Mouse (Mus musculus) megakaryocyte, embryonic 14.5 days (primary cell): ENCODE results near the gene Zfp687. TPM values are rescaled to one million over a fixed set of nuclear protein-coding genes. Genes with fewer than 3 reads are reported as not detected.

Experiments used
- H3K27me3 ChIP-seq: replicated peaks from 2 replicates; pipeline ENCODE3; 2012; ENCODE audit warnings: inconsistent platforms
- H3K36me3 ChIP-seq: replicated peaks from 2 replicates; pipeline ENCODE3; 2012; ENCODE audit warnings: low read length, inconsistent platforms, mixed read lengths
- H3K4me1 ChIP-seq: 2 replicates; pipeline ENCODE4 v1.6.1; 2012; ENCODE audit warnings: inconsistent platforms
- H3K4me3 ChIP-seq: replicated peaks from 2 replicates; pipeline ENCODE3; 2012; ENCODE audit warnings: moderate library complexity, mild to moderate bottlenecking, inconsistent platforms
- H3K9me3 ChIP-seq: 2 replicates; pipeline ENCODE4 v1.6.1; 2012; ENCODE audit warnings: inconsistent platforms
- FLI1 ChIP-seq: IDR thresholded peaks from 2 replicates; pipeline ENCODE4 v1.6.1; 2012; ENCODE audit warnings: low read length, inconsistent platforms, mixed read lengths
- GATA1 ChIP-seq: IDR thresholded peaks from 3 replicates; pipeline ENCODE4 v1.6.1; 2012; ENCODE audit warnings: mixed read lengths, low read length, inconsistent platforms, borderline replicate concordance
- polyA plus RNA-seq: library from polyadenylated mRNA; stranded (reverse); fragments of >175 nt; gene quantifications from 2 replicates; pipeline ENCODE4 v1.2.3, GENCODE M21; 2012; ENCODE audit warnings: low replicate concordance; ENCODE audit not compliant: insufficient read depth

Zfp687 gene
- 13.6 and 16.9 TPM in 2 replicates for polyA plus RNA-seq

DNA sequence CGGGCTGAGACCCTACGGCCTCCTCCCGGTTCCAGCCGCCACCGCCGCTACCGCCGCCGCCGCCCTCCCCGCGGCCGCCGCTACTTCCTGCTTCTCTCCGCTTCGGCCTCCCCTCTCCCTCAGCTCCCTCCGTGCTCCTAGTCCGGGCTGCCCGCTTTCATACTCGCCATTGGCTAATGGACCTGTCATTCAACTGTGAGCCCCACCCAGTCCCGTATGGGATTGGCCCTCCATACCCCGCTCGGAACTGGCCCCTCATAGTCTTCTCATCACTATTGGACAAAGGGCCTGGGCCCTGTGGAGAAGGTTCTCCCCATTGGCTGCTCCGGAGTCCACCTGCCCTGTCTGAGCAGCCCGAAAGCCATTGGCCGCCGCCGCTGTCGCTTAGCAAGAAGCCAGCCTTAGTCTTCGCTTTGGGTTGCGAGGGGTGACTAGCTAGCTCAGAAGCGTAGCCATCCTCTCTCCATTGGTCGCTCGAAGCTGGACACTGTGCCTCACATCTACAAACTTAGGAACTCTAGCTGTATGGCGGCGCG, at the start of gene Zfp687:
TSS of gene Zfp687 (minus strand) at position 112 of the 536 bp plus-strand sequence.
- TF ChIP-seq GATA1 (no peak), FLI1 (no peak)
- Histone ChIP-seq H3K36me3 (peaks cover 39% of the 10 kb centered on the region), H3K27me3 (no peaks in the 10 kb centered on the region), H3K9me3 (no peaks in the 10 kb centered on the region), H3K4me1 (peaks cover 79% of the 10 kb centered on the region), H3K4me3 (peak within 1 kb of the TSS; percentile 97)

DNA sequence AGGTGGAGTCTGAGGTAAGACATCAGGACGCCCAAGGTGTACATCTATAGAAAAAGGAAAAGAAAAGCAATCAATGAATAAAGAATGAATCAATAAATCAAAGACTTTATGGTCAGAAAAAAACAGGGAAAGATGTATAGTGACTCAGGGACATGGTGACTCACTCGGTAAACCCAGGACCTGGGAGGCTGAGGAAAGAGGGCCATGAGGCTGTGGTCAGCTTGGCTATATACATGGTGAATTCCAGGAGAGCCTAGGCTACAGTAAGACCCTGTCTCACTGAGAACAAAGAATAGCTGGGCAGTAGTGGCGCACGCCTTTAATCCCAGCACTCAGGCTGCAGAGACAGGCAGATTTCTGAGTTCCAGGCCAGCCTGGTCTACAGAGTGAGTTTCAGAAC, 48.5 kb upstream of the Zfp687 start:
- Histone ChIP-seq H3K4me3 (no peak overlapping the region), H3K9me3 (no peaks in the 10 kb centered on the region), H3K4me1 (peaks cover 34% of the 10 kb centered on the region), H3K27me3 (no peaks in the 10 kb centered on the region), H3K36me3 (peaks cover 97% of the 10 kb centered on the region)
- TF ChIP-seq GATA1 (no peak), FLI1 (no peak)

GRCm38 (mm10) chr3:95058078-95058477, 42.8 kb upstream of the Zfp687 start:
- TF ChIP-seq FLI1 (no peak), GATA1 (no peak)
- Histone ChIP-seq H3K9me3 (no peaks in the 10 kb centered on the region), H3K27me3 (no peaks in the 10 kb centered on the region), H3K4me3 (no peak overlapping the region), H3K4me1 (peaks cover 56% of the 10 kb centered on the region), H3K36me3 (peaks cover 63% of the 10 kb centered on the region)

DNA sequence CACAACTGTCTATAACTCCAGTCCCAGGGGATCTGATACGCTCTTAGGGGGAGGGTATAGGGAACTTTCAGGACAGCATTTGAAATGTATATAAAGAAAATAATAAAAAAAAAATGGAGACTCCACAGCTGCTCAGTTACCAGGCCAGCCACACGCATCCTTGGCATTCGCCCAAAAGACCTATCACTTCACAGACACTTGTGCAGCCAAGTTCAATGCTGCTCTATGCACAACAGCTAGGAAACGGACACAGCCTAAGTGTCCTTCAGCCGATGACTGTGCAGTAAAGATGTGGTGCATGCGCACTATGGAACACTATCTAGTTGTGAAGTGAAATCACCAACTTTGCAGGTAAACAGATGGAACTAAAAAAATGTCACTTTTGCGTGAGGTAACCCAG, 41.0 kb upstream of the Zfp687 start:
- Histone ChIP-seq H3K4me3 (peak overlapping the region; percentile 67), H3K4me1 (peaks cover 69% of the 10 kb centered on the region), H3K9me3 (no peaks in the 10 kb centered on the region), H3K27me3 (no peaks in the 10 kb centered on the region), H3K36me3 (peaks cover 47% of the 10 kb centered on the region)
- TF ChIP-seq GATA1 (no peak), FLI1 (no peak)

GRCm38 (mm10) chr3:95054481-95055260, 39.4 kb upstream of the Zfp687 start:
- Histone ChIP-seq H3K27me3 (no peaks in the 10 kb centered on the region), H3K36me3 (peaks cover 31% of the 10 kb centered on the region), H3K9me3 (no peaks in the 10 kb centered on the region), H3K4me3 (peak overlapping the region; percentile 72), H3K4me1 (peaks cover 75% of the 10 kb centered on the region)
- TF ChIP-seq FLI1 (no peak), GATA1 (peak; percentile 38; the same call in 1 of the 3 replicates)

DNA sequence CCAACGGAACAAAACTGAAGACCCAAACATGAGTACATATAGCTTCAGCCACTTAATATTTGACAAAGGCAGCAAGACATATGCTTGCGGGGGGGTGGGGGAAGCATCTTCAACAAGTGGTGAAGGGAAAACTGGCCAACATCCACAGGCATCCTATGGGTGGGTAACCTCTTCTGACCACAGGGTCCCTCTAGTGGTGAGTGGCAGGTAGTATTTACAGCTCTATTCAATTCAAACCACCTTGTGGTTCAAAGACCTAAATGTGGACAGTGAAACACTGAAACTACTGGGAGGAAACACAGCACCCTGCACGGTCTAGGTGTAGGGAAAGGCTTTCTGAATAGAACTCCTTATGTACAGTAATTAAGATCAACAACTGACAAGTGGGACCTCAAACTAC, 38.5 kb upstream of the Zfp687 start:
- H3K9me3 ChIP-seq, result no peaks in the 10 kb centered on the region
- H3K27me3 ChIP-seq, result no peaks in the 10 kb centered on the region
- peaks cover 21% of the 10 kb centered on the region for H3K36me3 ChIP-seq
- TF ChIP-seq GATA1, result no peak
- TF ChIP-seq FLI1, result no peak
- no peak overlapping the region for H3K4me3 ChIP-seq
- H3K4me1 ChIP-seq, result peaks cover 82% of the 10 kb centered on the region

- H3K36me3 ChIP-seq, result peaks cover 14% of the 10 kb centered on the region
- no peak overlapping the region for H3K4me3 ChIP-seq
- no peaks in the 10 kb centered on the region for H3K9me3 ChIP-seq
- H3K27me3 ChIP-seq, result no peaks in the 10 kb centered on the region
- H3K4me1 ChIP-seq, result peaks cover 85% of the 10 kb centered on the region
- TF ChIP-seq GATA1, result no peak
- TF ChIP-seq FLI1, result no peak
These were observed 37.7 kb upstream of the Zfp687 start for GRCm38 (mm10) chr3:95052959-95053358.

DNA sequence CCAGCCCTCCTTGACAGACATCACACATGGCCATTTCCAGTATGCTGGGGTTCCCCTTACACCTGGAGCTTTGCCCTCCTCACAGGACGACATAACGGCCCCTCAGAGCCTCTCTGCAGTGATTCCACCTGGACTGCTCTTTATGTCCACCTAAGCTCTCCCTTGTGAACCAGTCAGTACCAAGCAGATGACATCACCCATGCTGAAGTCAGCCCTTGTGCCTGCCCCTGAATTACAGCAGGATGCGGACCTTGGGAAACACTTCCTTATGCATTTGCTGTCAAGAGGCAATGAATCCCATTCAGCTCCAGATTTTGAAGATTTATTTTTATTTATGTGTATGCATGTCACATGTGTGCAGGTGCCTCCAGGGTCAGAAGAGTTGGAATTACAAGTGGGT, 32.7 kb upstream of the Zfp687 start:
- H3K27me3 ChIP-seq, result no peaks in the 10 kb centered on the region
- TF ChIP-seq FLI1 (no peak), GATA1 (no peak)
- peaks cover 88% of the 10 kb centered on the region for H3K4me1 ChIP-seq

GRCm38 (mm10) chr3:95046462-95047057, 31.3 kb upstream of the Zfp687 start:
- TF ChIP-seq FLI1 (no peak), GATA1 (no peak; the same call in 2 of the 3 replicates)
- Histone ChIP-seq H3K4me3 (no peak overlapping the region), H3K36me3 (no peaks in the 10 kb centered on the region), H3K9me3 (no peaks in the 10 kb centered on the region), H3K4me1 (peaks cover 84% of the 10 kb centered on the region), H3K27me3 (no peaks in the 10 kb centered on the region)

More for the DNA sequence above, 32.7 kb upstream of the Zfp687 start:
- Histone ChIP-seq H3K36me3 (no peaks in the 10 kb centered on the region), H3K4me3 (no peak overlapping the region), H3K9me3 (no peaks in the 10 kb centered on the region)

GRCm38 (mm10) chr3:95043251-95043650, 28.0 kb upstream of the Zfp687 start:
- H3K36me3 ChIP-seq, result peaks cover 26% of the 10 kb centered on the region
- no peak for TF ChIP-seq FLI1
- no peak for TF ChIP-seq GATA1
- no peaks in the 10 kb centered on the region for H3K9me3 ChIP-seq
- H3K4me3 ChIP-seq, result peak overlapping the region; percentile 18
- peaks cover 86% of the 10 kb centered on the region for H3K4me1 ChIP-seq
- no peaks in the 10 kb centered on the region for H3K27me3 ChIP-seq
